Mouse (Mus musculus): ENCODE data around the gene Sec14l1. TPM values are rescaled to one million over a fixed set of nuclear protein-coding genes. Genes with fewer than 3 reads are reported as not detected.

Gene Sec14l1
- total and polyA plus RNA-seq, 2 experiments from 2014 or later: 38.0 to 71.6 TPM

DNA sequence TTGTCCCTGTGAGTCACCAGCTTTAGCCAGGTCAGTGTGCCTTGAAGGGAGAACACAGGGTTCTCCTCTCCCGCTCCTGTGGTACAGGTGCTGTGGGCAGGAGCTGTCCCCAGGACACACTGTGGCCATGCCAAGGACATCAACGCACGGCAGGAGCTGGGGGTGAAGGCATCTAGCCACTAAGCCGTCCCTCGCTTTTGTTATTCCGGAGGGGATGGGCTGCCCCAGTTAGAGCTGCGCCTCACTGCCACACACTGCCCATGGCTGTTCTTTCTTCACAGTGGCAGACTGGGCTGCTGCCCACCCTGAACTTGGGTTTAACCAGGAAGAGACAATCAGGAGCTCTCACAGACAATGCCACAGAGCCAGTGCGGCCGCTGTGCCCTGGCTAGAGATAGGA, 48.1 kb downstream of the Sec14l1 start:
- Histone ChIP-seq H3K27ac (ENCODE audit: low read depth) (no peak overlapping the region), H3K4me3 (ENCODE audit: low read depth, low read length) (no peak overlapping the region), H3K9me3 (replicated peaks; ENCODE audit: control insufficient read depth, low read length) (0 out of 2 replicates have a peak, but pooled peaks cover 5% of the 10 kb centered on the region), H3K9ac (replicated peaks; ENCODE audit: low read depth, low read length) (no peak overlapping the region), H3K4me2 (ENCODE audit: low read depth, low read length) (no peak overlapping the region), H3K36me3 (replicated peaks; ENCODE audit: control insufficient read depth, insufficient read depth, low read length) (peaks cover 9% of the 10 kb centered on the region), H3K27me3 (ENCODE audit: control insufficient read depth, insufficient read depth, low read length) (no peaks in the 10 kb centered on the region), H3K4me1 (ENCODE audit: control insufficient read depth, insufficient read depth) (no peaks in the 10 kb centered on the region)
- WGBS: 50% methylated on average over 9 of the region's 9 CpGs
- ATAC-seq (ENCODE audit: insufficient read depth, low read depth) (no peak), DNase-seq (ENCODE audit: low spot score) (no peak)
- TF ChIP-seq CTCF (IDR thresholded peaks at IDR 0.05; ENCODE audit: low read depth) (no peak), EP300 (IDR thresholded peaks at IDR 0.05; ENCODE audit: low read depth) (no peak)

DNA sequence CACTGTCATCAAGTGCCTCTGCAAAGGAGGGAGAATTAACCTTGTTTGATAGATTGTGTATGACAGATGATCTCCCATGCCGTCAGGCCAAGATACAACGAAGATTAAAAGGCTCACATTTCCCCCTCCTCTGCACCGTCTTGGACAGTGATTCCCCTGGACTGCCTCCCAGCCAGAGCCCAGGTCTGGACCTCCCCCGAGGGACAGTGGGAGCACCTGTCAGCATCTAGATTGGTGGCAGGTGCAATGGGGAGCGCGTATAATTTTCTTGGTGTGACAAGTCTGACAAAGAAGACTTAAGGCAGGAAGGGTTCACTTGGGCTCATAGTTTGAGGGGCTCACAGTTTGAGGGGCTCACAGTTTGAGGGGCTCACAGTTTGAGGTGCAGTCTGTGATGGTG, 48.8 kb downstream of the Sec14l1 start:
- no peaks in the 10 kb centered on the region for H3K4me1 ChIP-seq (ENCODE audit: control insufficient read depth, insufficient read depth)
- TF ChIP-seq CTCF (IDR thresholded peaks at IDR 0.05; ENCODE audit: low read depth) (no peak), EP300 (IDR thresholded peaks at IDR 0.05; ENCODE audit: low read depth) (no peak)
- 59% methylated on average over 6 of the region's 6 CpGs for WGBS
- H3K4me3 ChIP-seq (ENCODE audit: low read depth, low read length): no peak overlapping the region
- peaks cover 2% of the 10 kb centered on the region for H3K36me3 ChIP-seq (replicated peaks; ENCODE audit: control insufficient read depth, insufficient read depth, low read length)
- H3K27me3 ChIP-seq (ENCODE audit: control insufficient read depth, insufficient read depth, low read length): no peaks in the 10 kb centered on the region
- no peak overlapping the region for H3K4me2 ChIP-seq (ENCODE audit: low read depth, low read length)
- no peak overlapping the region for H3K27ac ChIP-seq (ENCODE audit: low read depth)
- no peak overlapping the region for H3K9ac ChIP-seq (replicated peaks; ENCODE audit: low read depth, low read length)
- no peak for ATAC-seq (ENCODE audit: insufficient read depth, low read depth)
- 0 out of 2 replicates have a peak, but pooled peaks cover 5% of the 10 kb centered on the region for H3K9me3 ChIP-seq (replicated peaks; ENCODE audit: control insufficient read depth, low read length)
- no peak for DNase-seq (ENCODE audit: low spot score)

DNA sequence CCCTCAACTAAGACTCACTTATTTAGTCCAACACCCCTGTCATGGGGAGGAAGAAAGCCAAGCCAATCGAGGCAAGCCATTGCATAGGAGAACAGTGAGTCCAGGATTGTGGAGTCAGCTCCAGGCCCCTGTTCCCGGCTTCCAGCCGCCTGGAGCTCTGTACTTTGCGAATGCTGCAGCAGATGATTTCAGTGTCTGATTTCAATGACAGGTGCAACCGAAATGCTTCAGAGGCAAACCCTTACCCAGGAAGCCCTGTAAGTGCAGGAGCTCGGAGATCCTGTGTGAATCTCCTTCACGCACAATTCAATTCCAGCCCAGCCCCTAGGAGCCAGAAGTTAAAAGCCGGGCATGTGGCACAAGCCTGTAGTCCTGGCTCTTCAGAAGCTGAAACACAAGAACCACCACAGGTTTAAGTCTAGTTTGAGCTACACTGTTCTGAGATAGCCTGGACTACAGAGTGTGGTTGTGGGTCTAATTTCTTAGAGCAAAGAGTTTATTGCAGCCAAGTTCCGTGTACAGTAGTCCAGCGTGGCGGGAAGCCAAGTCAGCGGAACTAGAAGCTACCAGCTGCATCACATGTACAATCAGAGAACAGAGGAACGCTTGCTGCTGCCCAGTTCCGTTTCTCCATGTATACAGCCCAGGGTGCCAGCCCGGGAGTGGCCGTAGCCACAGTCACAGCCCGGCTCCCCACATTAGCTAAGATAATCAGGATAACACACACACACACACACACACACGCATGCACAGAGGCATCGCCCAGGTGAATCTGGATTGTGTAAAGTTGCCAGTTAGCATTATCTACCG, 53.5 kb downstream of the Sec14l1 start:
- DNase-seq (ENCODE audit: low spot score) (no peak), ATAC-seq (ENCODE audit: insufficient read depth, low read depth) (no peak)
- TF ChIP-seq EP300 (IDR thresholded peaks at IDR 0.05; ENCODE audit: low read depth): no peak
- no peak for TF ChIP-seq CTCF (IDR thresholded peaks at IDR 0.05; ENCODE audit: low read depth)
- no peak overlapping the region for H3K27ac ChIP-seq (ENCODE audit: low read depth)
- no peak overlapping the region for H3K4me2 ChIP-seq (ENCODE audit: low read depth, low read length)
- H3K4me3 ChIP-seq (ENCODE audit: low read depth, low read length): no peak overlapping the region
- no peak overlapping the region for H3K9ac ChIP-seq (replicated peaks; ENCODE audit: low read depth, low read length)
- 74% methylated on average over 20 of the region's 20 CpGs for WGBS
- no peaks in the 10 kb centered on the region for H3K4me1 ChIP-seq (ENCODE audit: control insufficient read depth, insufficient read depth)
- no peaks in the 10 kb centered on the region for H3K36me3 ChIP-seq (replicated peaks; ENCODE audit: control insufficient read depth, insufficient read depth, low read length)
- no peaks in the 10 kb centered on the region for H3K27me3 ChIP-seq (ENCODE audit: control insufficient read depth, insufficient read depth, low read length)
- 0 out of 2 replicates have a peak, but pooled peaks cover 5% of the 10 kb centered on the region for H3K9me3 ChIP-seq (replicated peaks; ENCODE audit: control insufficient read depth, low read length)

DNA sequence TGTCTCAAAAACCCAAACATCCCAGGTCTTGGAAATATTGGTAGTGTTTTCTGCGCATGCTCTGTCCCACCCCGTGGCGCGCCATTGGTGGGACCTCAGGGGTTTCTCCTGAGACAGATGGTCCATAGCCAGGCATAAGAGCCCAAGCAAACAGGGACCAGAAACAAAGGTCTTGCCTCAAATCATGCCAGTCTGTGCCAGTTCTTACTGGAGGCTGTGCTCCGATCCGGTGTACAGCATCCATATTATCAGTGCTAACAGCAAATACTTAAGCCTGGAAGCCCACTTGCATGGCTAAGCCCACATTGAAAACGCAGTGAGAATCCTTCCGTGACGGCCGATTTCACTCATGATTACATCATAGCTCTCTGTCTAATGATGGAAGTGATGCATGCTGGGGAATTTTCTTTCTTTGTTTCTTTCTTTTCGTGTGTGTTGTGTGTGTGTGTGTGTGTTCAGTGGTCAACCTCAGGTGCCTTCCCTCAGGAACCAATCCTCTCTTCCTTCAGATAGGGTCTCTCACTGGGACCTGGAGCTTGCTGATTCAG, 54.2 kb downstream of the Sec14l1 start:
- Histone ChIP-seq H3K9me3 (replicated peaks; ENCODE audit: control insufficient read depth, low read length) (0 out of 2 replicates have a peak, but pooled peaks cover under 1% of the 10 kb centered on the region), H3K27me3 (ENCODE audit: control insufficient read depth, insufficient read depth, low read length) (no peaks in the 10 kb centered on the region), H3K9ac (replicated peaks; ENCODE audit: low read depth, low read length) (no peak overlapping the region), H3K4me2 (ENCODE audit: low read depth, low read length) (no peak overlapping the region), H3K36me3 (replicated peaks; ENCODE audit: control insufficient read depth, insufficient read depth, low read length) (no peaks in the 10 kb centered on the region), H3K27ac (ENCODE audit: low read depth) (no peak overlapping the region), H3K4me3 (ENCODE audit: low read depth, low read length) (no peak overlapping the region), H3K4me1 (ENCODE audit: control insufficient read depth, insufficient read depth) (no peaks in the 10 kb centered on the region)
- WGBS: 90% methylated on average over 11 of the region's 11 CpGs
- no peak for DNase-seq (ENCODE audit: low spot score)
- TF ChIP-seq EP300 (IDR thresholded peaks at IDR 0.05; ENCODE audit: low read depth) (no peak), CTCF (IDR thresholded peaks at IDR 0.05; ENCODE audit: low read depth) (no peak)
- no peak for ATAC-seq (ENCODE audit: insufficient read depth, low read depth)

DNA sequence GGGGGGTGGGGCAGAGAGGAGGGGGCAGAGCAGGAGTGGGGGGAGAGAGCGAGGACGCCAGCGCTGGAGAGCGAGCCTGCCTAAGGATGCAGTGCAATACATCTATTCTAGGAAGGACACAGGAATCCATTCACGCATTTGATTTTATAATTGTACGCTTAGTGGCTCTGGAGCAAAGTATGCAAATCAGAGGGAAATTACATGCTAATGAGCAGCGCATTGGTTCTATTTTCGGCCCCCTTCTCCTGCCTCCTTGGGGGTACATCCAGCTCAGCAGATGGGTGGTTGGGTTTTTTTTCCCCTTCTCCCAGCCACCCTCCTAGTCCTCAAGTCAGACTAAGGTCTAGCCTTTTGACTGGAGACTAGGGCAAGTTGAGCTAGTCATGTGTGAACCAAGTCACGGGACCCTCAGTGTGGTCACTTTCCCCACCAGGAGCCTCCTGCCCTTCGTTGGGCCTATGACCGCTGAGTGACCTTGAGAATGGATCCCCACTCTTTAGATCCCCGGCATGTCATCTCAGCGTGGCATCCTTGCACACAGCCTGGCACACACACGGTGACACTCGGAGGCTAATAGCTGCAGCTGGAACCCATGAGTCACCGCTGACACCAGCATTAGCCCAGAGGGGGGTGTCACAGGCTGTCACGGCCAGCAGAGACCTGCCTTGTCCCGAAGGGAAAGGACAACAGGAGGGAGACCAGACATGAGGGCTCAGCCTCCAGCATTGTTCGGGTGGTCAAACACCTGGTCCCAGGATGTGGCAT, 55.0 kb downstream of the Sec14l1 start:
- TF ChIP-seq CTCF (IDR thresholded peaks at IDR 0.05; ENCODE audit: low read depth): no peak
- TF ChIP-seq EP300 (IDR thresholded peaks at IDR 0.05; ENCODE audit: low read depth): no peak
- H3K4me2 ChIP-seq (ENCODE audit: low read depth, low read length): no peak overlapping the region
- no peaks in the 10 kb centered on the region for H3K36me3 ChIP-seq (replicated peaks; ENCODE audit: control insufficient read depth, insufficient read depth, low read length)
- H3K27me3 ChIP-seq (ENCODE audit: control insufficient read depth, insufficient read depth, low read length): no peaks in the 10 kb centered on the region
- no peak for ATAC-seq (ENCODE audit: insufficient read depth, low read depth)
- H3K9me3 ChIP-seq (replicated peaks; ENCODE audit: control insufficient read depth, low read length): no peaks in the 10 kb centered on the region
- no peak for DNase-seq (ENCODE audit: low spot score)
- H3K4me3 ChIP-seq (ENCODE audit: low read depth, low read length): no peak overlapping the region
- H3K9ac ChIP-seq (replicated peaks; ENCODE audit: low read depth, low read length): no peak overlapping the region
- 93% methylated on average over 19 of the region's 19 CpGs for WGBS
- H3K27ac ChIP-seq (ENCODE audit: low read depth): no peak overlapping the region
- peaks cover 5% of the 10 kb centered on the region; the same call in 1 of the 2 replicates for H3K4me1 ChIP-seq (ENCODE audit: control insufficient read depth, insufficient read depth)
